Mouse (Mus musculus) limb, embryonic 14.5 days (tissue): ENCODE results near the gene Nab1. TPM values are rescaled to one million over a fixed set of nuclear protein-coding genes. Genes with fewer than 3 reads are reported as not detected.
A peak's percentile ranks its signal among the peaks of the same experiment; 100 is the strongest.

ENCODE experiments used
- ATAC-seq: fragments of 200-750 bp; cut with Nextera tagmentation; 2 replicates; pipeline ENCODE4 v1.8.0; 2017; ENCODE audit warnings: low read depth, moderate number of reproducible peaks, moderate TSS enrichment; ENCODE audit not compliant: low FRiP score
- DNase-seq: peaks from one replicate; pipeline ENCODE4 v3.0.0-alpha.2; 2015; ENCODE audit warnings: low spot score
- H3K27ac ChIP-seq: fragments of 300-500 bp; sonication (generic); replicated peaks from 2 replicates; pipeline ENCODE4 v1.5.1; 2014; ENCODE audit warnings: low read depth, mild to moderate bottlenecking, low read length, moderate library complexity, mixed read lengths
- H3K27me3 ChIP-seq: fragments of 300-500 bp; sonication (generic); 2 replicates; pipeline ENCODE4 v1.6.1; 2014; ENCODE audit warnings: low read length, mixed read lengths; ENCODE audit not compliant: control insufficient read depth, insufficient read depth
- H3K36me3 ChIP-seq: fragments of 300-500 bp; sonication (generic); 2 replicates; pipeline ENCODE4 v1.6.1; 2014; ENCODE audit warnings: mild to moderate bottlenecking, low read length, moderate library complexity, mixed read lengths; ENCODE audit not compliant: control insufficient read depth, insufficient read depth
- H3K4me1 ChIP-seq: fragments of 300-500 bp; sonication (generic); 2 replicates; pipeline ENCODE4 v1.6.1; 2014; ENCODE audit warnings: antibody characterized with exemption, low read length, mixed read lengths; ENCODE audit not compliant: control insufficient read depth, insufficient read depth
- H3K4me2 ChIP-seq: fragments of 300-500 bp; sonication (generic); replicated peaks from 2 replicates; pipeline ENCODE4 v1.6.1; 2014; ENCODE audit warnings: low read depth, mild to moderate bottlenecking, low read length, moderate library complexity; ENCODE audit not compliant: severe bottlenecking
- H3K4me3 ChIP-seq: fragments of 300-500 bp; sonication (generic); replicated peaks from 2 replicates; pipeline ENCODE4 v1.5.1; 2014; ENCODE audit warnings: low read length
- H3K9ac ChIP-seq: fragments of 300-500 bp; sonication (generic); 2 replicates; pipeline ENCODE4 v1.6.1; 2014; ENCODE audit warnings: mild to moderate bottlenecking, low read depth, low read length, moderate library complexity; ENCODE audit not compliant: severe bottlenecking
- H3K9me3 ChIP-seq: fragments of 300-500 bp; sonication (generic); 2 replicates; pipeline ENCODE4 v1.6.1; 2016; ENCODE audit warnings: low read length; ENCODE audit not compliant: control insufficient read depth
- POLR2A ChIP-seq: fragments of 200-500 bp; IDR thresholded peaks from 2 replicates; pipeline ENCODE4 v1.8.0; 2012; ENCODE audit warnings: inconsistent platforms, mild to moderate bottlenecking, moderate library complexity, borderline replicate concordance; ENCODE audit not compliant: insufficient read depth, insufficient read length; ENCODE audit errors: extremely low read depth
- WGBS: fragments of 180-500 bp; shearing (Covaris S2); extraction: QIAGEN DNeasy Blood & Tissue Kit; methylation state at CpG from one replicate; pipeline ENCODE4 v1.1.7; 2014; 5-methylcytosine and 5-hydroxymethylcytosine counted together
- polyA plus RNA-seq, 2 experiments: library from polyadenylated mRNA; depleted of rRNA in 1 of 2; stranded (reverse) in 1 of 2; unstranded in 1 of 2; fragments of >200 nt; fragmentation: Nextera tagmentation in 1 of 2; extraction: Ambion mirVana in 1 of 2; gene quantifications; 2 replicates each; pipeline versions ENCODE4 v1.2.1 to v1.2.3; 2012 to 2014

The Nab1 gene
- polyA plus RNA-seq, 2 experiments: 13.5 to 22.1 TPM

- 77% methylated on average over 3 of the region's 3 CpGs for whole genome bisulfite sequencing
Measured at GRCm38 (mm10) chr1:52465264-52465663, 35.2 kb downstream of the Nab1 start.

GRCm38 (mm10) chr1:52463305-52463704 lies 37.2 kb downstream of the Nab1 start:
- Histone ChIP-seq H3K9ac (no peak overlapping the region), H3K4me3 (no peak overlapping the region), H3K27ac (no peak overlapping the region), H3K36me3 (peaks cover 16% of the 10 kb centered on the region), H3K9me3 (no peaks in the 10 kb centered on the region), H3K4me1 (no peaks in the 10 kb centered on the region), H3K4me2 (no peak overlapping the region), H3K27me3 (no peaks in the 10 kb centered on the region)
- ATAC-seq: no peak
- WGBS: 88% methylated on average over 6 of the region's 6 CpGs
- no peak for DNase-seq
- no peak for TF ChIP-seq POLR2A

More at GRCm38 (mm10) chr1:52465264-52465663, 35.2 kb downstream of the Nab1 start:
- Histone ChIP-seq H3K27me3 (no peaks in the 10 kb centered on the region), H3K9me3 (no peaks in the 10 kb centered on the region), H3K4me1 (no peaks in the 10 kb centered on the region), H3K9ac (no peak overlapping the region), H3K36me3 (peaks cover 16% of the 10 kb centered on the region), H3K4me2 (no peak overlapping the region), H3K4me3 (no peak overlapping the region), H3K27ac (no peak overlapping the region)
- TF ChIP-seq POLR2A: no peak
- DNase-seq (no peak), ATAC-seq (no peak)

- DNase-seq (no peak), ATAC-seq (no peak)
- no peaks in the 10 kb centered on the region; the same call in 1 of the 2 replicates for H3K36me3 ChIP-seq
- H3K9me3 ChIP-seq: no peaks in the 10 kb centered on the region
- no peak overlapping the region for H3K4me3 ChIP-seq
- TF ChIP-seq POLR2A: no peak
- no peak overlapping the region for H3K4me2 ChIP-seq
- H3K4me1 ChIP-seq: no peaks in the 10 kb centered on the region
- WGBS: 82% methylated on average over 7 of the region's 7 CpGs
- H3K27me3 ChIP-seq: no peaks in the 10 kb centered on the region
- no peak overlapping the region for H3K9ac ChIP-seq
- no peak overlapping the region for H3K27ac ChIP-seq
Measured at GRCm38 (mm10) chr1:52456571-52456970, 43.9 kb downstream of the Nab1 start.

GRCm38 (mm10) chr1:52454509-52455001 lies 45.9 kb downstream of the Nab1 start:
- DNase-seq: peak; percentile 5
- H3K4me1 ChIP-seq: no peaks in the 10 kb centered on the region
- no peaks in the 10 kb centered on the region for H3K27me3 ChIP-seq
- H3K9ac ChIP-seq: no peak overlapping the region
- no peak for TF ChIP-seq POLR2A
- ATAC-seq: no peak
- H3K4me2 ChIP-seq: no peak overlapping the region
- no peak overlapping the region for H3K27ac ChIP-seq
- H3K4me3 ChIP-seq: no peak overlapping the region
- no peaks in the 10 kb centered on the region for H3K9me3 ChIP-seq
- 82% methylated on average over 3 of the region's 3 CpGs for WGBS
- no peaks in the 10 kb centered on the region for H3K36me3 ChIP-seq

DNA sequence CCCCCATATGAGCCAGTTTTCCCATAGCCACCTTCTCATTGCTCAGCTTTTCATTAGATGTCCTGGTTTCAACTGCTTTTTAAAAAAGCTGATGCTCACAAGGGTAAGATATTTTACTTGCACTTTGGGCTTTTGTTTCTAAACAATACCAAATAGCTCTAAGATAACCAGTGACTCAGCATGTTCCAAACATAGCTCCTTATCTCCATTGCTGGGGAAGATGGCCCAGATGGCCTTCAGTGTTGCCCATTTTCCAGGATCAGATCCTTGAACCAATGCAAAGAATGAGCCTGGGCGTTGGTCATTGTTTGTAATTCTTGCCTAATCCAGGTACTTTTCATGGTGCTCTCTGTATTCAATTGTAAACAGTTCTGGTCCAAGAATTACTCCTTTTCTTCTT lies 49.1 kb downstream of the Nab1 start:
- Histone ChIP-seq H3K9me3 (no peaks in the 10 kb centered on the region), H3K4me3 (no peak overlapping the region), H3K9ac (no peak overlapping the region), H3K36me3 (no peaks in the 10 kb centered on the region), H3K4me1 (no peaks in the 10 kb centered on the region), H3K27ac (no peak overlapping the region), H3K27me3 (no peaks in the 10 kb centered on the region), H3K4me2 (no peak overlapping the region)
- 85% methylated on average over 1 of the region's 1 CpGs for WGBS
- no peak for ATAC-seq
- TF ChIP-seq POLR2A: no peak
- DNase-seq: no peak

- Histone ChIP-seq H3K27me3 (no peaks in the 10 kb centered on the region), H3K9ac (no peak overlapping the region), H3K9me3 (no peaks in the 10 kb centered on the region), H3K4me1 (no peaks in the 10 kb centered on the region), H3K4me3 (no peak overlapping the region), H3K36me3 (no peaks in the 10 kb centered on the region), H3K27ac (no peak overlapping the region), H3K4me2 (no peak overlapping the region)
- no peak for TF ChIP-seq POLR2A
- ATAC-seq: no peak
- 51% methylated on average over 6 of the region's 6 CpGs for WGBS
- DNase-seq: no peak
Measured at GRCm38 (mm10) chr1:52435856-52436255, 64.6 kb downstream of the Nab1 start.
